Mouse (Mus musculus): ENCODE measurements at regions not wholly inside any gene's neighbourhood (a gene's known extent, or its start where the extent isn't known, plus 50 kb on each side); places are given as distances from the start of the nearest gene placed in this dataset.

DNA sequence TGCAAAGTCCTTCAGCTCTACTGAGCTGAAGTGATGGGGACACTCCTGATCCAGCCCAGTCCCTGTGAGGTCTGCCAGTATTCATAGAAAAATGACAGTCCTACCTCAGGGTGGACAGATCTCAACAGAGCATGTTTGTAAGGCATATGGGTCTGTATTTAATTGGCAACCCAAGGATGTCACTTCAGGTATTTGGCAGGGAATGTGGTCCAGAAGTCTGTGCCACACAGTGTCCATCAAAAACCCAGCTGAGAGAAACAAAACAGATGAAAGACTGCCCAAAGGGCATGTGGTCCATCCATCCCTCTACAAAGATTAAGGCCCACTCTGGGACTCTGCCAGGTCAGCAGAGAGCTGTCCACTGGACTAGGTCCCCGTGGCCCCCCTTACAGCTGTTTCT is 229.3 kb upstream of the Cadm1 start:
- H3K27me3 ChIP-seq (ENCODE audit: control insufficient read depth, insufficient read depth, low read length), result no peaks in the 10 kb centered on the region
- no peak for DNase-seq (ENCODE audit: low spot score)
- no peak for ATAC-seq (ENCODE audit: low FRiP score)
- H3K36me3 ChIP-seq (ENCODE audit: control insufficient read depth, insufficient read depth, low read length), result no peaks in the 10 kb centered on the region
- no peaks in the 10 kb centered on the region for H3K9me3 ChIP-seq (ENCODE audit: control insufficient read depth, low read length)
- H3K4me3 ChIP-seq (ENCODE audit: low read depth, low read length), result no peak overlapping the region
- H3K27ac ChIP-seq (ENCODE audit: low read depth, low read length), result no peak overlapping the region
- H3K4me1 ChIP-seq (replicated peaks; ENCODE audit: control insufficient read depth, insufficient read depth, low read length), result no peaks in the 10 kb centered on the region
- 62% methylated on average over 1 of the region's 1 CpGs for WGBS
- H3K9ac ChIP-seq (ENCODE audit: low read depth, low read length), result no peak overlapping the region
- no peak overlapping the region for H3K4me2 ChIP-seq (replicated peaks; ENCODE audit: low read depth, low read length)

DNA sequence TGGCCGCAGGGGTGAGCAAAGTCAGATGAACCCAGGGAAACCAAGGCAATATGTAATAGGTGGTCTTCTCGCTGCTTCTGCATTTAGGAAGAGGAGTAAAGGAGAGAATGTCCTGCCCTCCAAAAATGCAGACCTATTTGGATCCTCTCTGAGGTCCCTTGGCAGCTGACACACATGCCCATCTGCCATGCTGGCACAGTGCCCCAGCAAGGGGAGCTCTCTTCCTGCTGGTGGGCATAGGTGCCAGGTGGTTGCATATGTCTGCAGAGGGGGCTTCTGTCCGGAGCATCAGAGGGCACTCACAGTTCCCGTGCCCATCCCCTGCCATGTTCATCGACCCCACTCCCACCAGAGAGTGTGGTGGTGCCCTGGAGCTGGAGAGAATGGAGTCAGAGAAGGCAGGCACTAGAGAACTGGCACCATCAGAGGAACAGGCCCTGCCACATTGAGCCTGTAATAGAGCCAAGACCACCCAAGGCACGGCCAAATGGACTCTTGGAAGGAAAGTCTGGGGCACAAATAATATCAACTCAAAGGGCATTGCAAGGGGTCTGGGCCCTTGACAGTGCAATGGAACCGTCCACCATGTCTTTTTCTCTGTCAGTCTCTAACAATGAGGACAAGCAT is 222.7 kb upstream of the Cadm1 start:
- Histone ChIP-seq H3K27me3 (ENCODE audit: control insufficient read depth, insufficient read depth, low read length) (no peaks in the 10 kb centered on the region), H3K27ac (ENCODE audit: low read depth, low read length) (no peak overlapping the region), H3K4me1 (replicated peaks; ENCODE audit: control insufficient read depth, insufficient read depth, low read length) (no peaks in the 10 kb centered on the region), H3K4me3 (ENCODE audit: low read depth, low read length) (no peak overlapping the region), H3K4me2 (replicated peaks; ENCODE audit: low read depth, low read length) (no peak overlapping the region), H3K9ac (ENCODE audit: low read depth, low read length) (no peak overlapping the region), H3K36me3 (ENCODE audit: control insufficient read depth, insufficient read depth, low read length) (no peaks in the 10 kb centered on the region), H3K9me3 (ENCODE audit: control insufficient read depth, low read length) (no peaks in the 10 kb centered on the region)
- ATAC-seq (ENCODE audit: low FRiP score) (no peak), DNase-seq (ENCODE audit: low spot score) (no peak)
- WGBS, result 95% methylated on average over 7 of the region's 7 CpGs

DNA sequence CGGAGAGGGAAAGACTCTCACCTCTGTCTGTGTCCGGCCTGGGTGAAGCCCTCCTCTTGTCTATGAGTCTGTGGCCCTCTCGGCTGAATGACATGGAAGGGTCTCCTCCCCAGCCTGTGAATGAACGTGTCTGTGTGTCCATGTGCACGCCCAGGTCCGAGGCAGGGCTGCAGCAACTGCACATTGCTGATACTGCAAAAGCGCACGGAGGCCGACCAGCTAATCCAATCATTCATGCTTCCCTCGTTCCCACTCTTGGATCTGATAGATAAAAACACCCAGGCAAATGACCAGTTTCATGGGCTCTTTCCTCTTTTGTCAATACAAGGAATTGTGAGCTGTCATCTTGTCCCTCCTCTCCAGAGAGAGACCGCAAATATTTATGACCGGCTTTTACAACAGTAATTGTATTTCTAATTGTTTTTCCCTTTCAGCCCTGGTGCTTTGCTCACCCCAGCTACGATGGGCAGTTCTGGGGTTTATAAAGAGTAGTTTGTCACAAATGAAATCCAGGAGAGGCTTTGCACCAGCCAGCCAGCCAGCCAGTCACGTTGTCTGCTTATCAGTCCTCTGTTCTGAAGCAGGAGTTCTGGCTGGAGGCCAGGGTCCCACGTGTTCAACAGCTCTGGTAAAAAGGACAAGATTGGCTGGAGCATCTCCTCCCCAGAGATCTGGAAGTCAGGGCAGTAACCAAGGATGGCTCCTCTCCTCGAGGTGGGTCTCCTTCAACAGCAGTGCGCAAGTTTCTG is 222.0 kb upstream of the Cadm1 start:
- H3K4me1 ChIP-seq (replicated peaks; ENCODE audit: control insufficient read depth, insufficient read depth, low read length), result no peaks in the 10 kb centered on the region
- no peaks in the 10 kb centered on the region for H3K9me3 ChIP-seq (ENCODE audit: control insufficient read depth, low read length)
- no peak overlapping the region for H3K4me2 ChIP-seq (replicated peaks; ENCODE audit: low read depth, low read length)
- no peaks in the 10 kb centered on the region for H3K27me3 ChIP-seq (ENCODE audit: control insufficient read depth, insufficient read depth, low read length)
- H3K36me3 ChIP-seq (ENCODE audit: control insufficient read depth, insufficient read depth, low read length), result no peaks in the 10 kb centered on the region
- WGBS, result 71% methylated on average over 17 of the region's 17 CpGs
- H3K9ac ChIP-seq (ENCODE audit: low read depth, low read length), result no peak overlapping the region
- DNase-seq (ENCODE audit: low spot score), result no peak
- H3K27ac ChIP-seq (ENCODE audit: low read depth, low read length), result no peak overlapping the region
- no peak overlapping the region for H3K4me3 ChIP-seq (ENCODE audit: low read depth, low read length)
- no peak for ATAC-seq (ENCODE audit: low FRiP score)

DNA sequence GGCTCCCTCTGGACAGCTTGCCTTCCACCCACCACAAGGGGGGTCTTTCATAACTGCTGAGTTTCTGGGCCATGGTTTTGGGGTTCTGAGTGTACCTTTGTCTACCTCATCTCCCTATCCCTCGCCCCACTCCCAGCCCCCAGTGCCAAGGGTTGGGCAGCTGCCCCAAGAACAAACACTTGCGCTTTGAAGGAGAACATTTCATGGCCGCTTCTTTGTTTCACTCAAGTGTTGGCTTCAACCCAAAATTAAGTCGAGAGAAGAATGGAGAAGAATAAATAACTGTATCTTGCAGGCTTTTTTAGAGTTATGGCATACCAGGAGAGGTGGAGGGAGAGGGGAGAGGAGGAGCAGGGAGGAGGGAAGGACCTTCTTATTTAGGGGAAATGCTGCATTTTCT is 216.5 kb upstream of the Cadm1 start:
- WGBS, result 89% methylated on average over 4 of the region's 4 CpGs
- H3K9ac ChIP-seq (ENCODE audit: low read depth, low read length), result no peak overlapping the region
- H3K27ac ChIP-seq (ENCODE audit: low read depth, low read length), result no peak overlapping the region
- no peak for ATAC-seq (ENCODE audit: low FRiP score)
- no peaks in the 10 kb centered on the region for H3K27me3 ChIP-seq (ENCODE audit: control insufficient read depth, insufficient read depth, low read length)
- H3K4me3 ChIP-seq (ENCODE audit: low read depth, low read length), result no peak overlapping the region
- no peak for DNase-seq (ENCODE audit: low spot score)
- H3K9me3 ChIP-seq (ENCODE audit: control insufficient read depth, low read length), result no peaks in the 10 kb centered on the region
- no peaks in the 10 kb centered on the region for H3K36me3 ChIP-seq (ENCODE audit: control insufficient read depth, insufficient read depth, low read length)
- no peak overlapping the region for H3K4me2 ChIP-seq (replicated peaks; ENCODE audit: low read depth, low read length)
- H3K4me1 ChIP-seq (replicated peaks; ENCODE audit: control insufficient read depth, insufficient read depth, low read length), result no peaks in the 10 kb centered on the region

DNA sequence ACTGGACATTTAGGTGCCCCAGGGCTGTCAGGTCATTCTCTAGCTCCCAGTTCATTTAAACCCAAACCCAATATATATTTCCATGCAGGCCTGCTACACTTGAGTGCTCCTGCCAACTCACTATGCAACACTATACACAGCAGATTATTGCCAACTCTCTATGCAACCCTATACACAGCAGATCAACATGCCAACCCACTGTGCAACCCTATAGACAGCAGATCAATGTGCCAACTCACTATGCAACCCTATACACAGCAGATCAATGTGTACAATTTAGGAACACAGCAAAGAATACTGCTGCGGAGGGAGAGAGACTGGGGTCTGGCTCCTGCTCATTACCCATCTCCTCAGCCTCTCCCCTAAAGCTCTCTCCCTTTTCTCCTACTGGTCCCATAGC is 215.7 kb upstream of the Cadm1 start:
- Histone ChIP-seq H3K9me3 (ENCODE audit: control insufficient read depth, low read length) (no peaks in the 10 kb centered on the region), H3K27me3 (ENCODE audit: control insufficient read depth, insufficient read depth, low read length) (no peaks in the 10 kb centered on the region), H3K4me3 (ENCODE audit: low read depth, low read length) (no peak overlapping the region), H3K27ac (ENCODE audit: low read depth, low read length) (no peak overlapping the region), H3K9ac (ENCODE audit: low read depth, low read length) (no peak overlapping the region), H3K4me1 (replicated peaks; ENCODE audit: control insufficient read depth, insufficient read depth, low read length) (no peaks in the 10 kb centered on the region), H3K36me3 (ENCODE audit: control insufficient read depth, insufficient read depth, low read length) (no peaks in the 10 kb centered on the region), H3K4me2 (replicated peaks; ENCODE audit: low read depth, low read length) (no peak overlapping the region)
- ATAC-seq (ENCODE audit: low FRiP score), result no peak
- WGBS, result 93% methylated on average over 1 of the region's 1 CpGs
- DNase-seq (ENCODE audit: low spot score), result no peak

DNA sequence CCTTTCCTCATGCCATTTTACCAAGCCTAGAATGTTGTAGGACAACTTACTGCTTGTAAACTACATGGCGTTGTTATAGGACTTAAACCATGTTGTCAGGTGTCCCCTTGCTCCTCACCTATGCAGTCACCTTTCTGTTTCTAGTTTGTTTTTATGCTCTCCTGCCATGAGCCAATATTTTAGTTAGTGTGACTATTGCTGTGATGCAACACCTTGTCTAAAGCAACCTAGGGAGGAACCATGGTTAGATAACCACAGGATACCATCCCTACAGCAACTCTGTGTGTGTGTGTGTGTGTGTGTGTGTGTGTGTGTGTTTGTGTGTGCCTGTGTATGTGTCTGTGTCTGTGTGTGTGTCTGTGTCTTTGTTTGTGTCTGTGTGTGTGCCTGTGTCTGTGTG is 209.6 kb upstream of the Cadm1 start:
- no peaks in the 10 kb centered on the region for H3K27me3 ChIP-seq (ENCODE audit: control insufficient read depth, insufficient read depth, low read length)
- no peak overlapping the region for H3K4me3 ChIP-seq (ENCODE audit: low read depth, low read length)
- 94% methylated on average over 1 of the region's 1 CpGs for WGBS
- ATAC-seq (ENCODE audit: low FRiP score) (no peak), DNase-seq (ENCODE audit: low spot score) (no peak)
- no peak overlapping the region for H3K9ac ChIP-seq (ENCODE audit: low read depth, low read length)
- H3K4me1 ChIP-seq (replicated peaks; ENCODE audit: control insufficient read depth, insufficient read depth, low read length), result no peaks in the 10 kb centered on the region
- no peak overlapping the region for H3K27ac ChIP-seq (ENCODE audit: low read depth, low read length)
- H3K4me2 ChIP-seq (replicated peaks; ENCODE audit: low read depth, low read length), result no peak overlapping the region
- no peaks in the 10 kb centered on the region for H3K36me3 ChIP-seq (ENCODE audit: control insufficient read depth, insufficient read depth, low read length)
- no peaks in the 10 kb centered on the region for H3K9me3 ChIP-seq (ENCODE audit: control insufficient read depth, low read length)

GRCm38 (mm10) chr9:47321106-47321789 is 208.7 kb upstream of the Cadm1 start:
- no peaks in the 10 kb centered on the region for H3K4me1 ChIP-seq (replicated peaks; ENCODE audit: control insufficient read depth, insufficient read depth, low read length)
- WGBS, result 81% methylated on average over 10 of the region's 10 CpGs
- H3K9me3 ChIP-seq (ENCODE audit: control insufficient read depth, low read length), result no peaks in the 10 kb centered on the region
- DNase-seq (ENCODE audit: low spot score) (no peak), ATAC-seq (ENCODE audit: low FRiP score) (no peak)
- H3K4me3 ChIP-seq (ENCODE audit: low read depth, low read length), result no peak overlapping the region
- H3K36me3 ChIP-seq (ENCODE audit: control insufficient read depth, insufficient read depth, low read length), result no peaks in the 10 kb centered on the region
- no peaks in the 10 kb centered on the region for H3K27me3 ChIP-seq (ENCODE audit: control insufficient read depth, insufficient read depth, low read length)
- H3K9ac ChIP-seq (ENCODE audit: low read depth, low read length), result no peak overlapping the region
- no peak overlapping the region for H3K27ac ChIP-seq (ENCODE audit: low read depth, low read length)
- no peak overlapping the region for H3K4me2 ChIP-seq (replicated peaks; ENCODE audit: low read depth, low read length)

- no peaks in the 10 kb centered on the region for H3K4me1 ChIP-seq (replicated peaks; ENCODE audit: control insufficient read depth, insufficient read depth, low read length)
- H3K9me3 ChIP-seq (ENCODE audit: control insufficient read depth, low read length), result no peaks in the 10 kb centered on the region
- H3K27me3 ChIP-seq (ENCODE audit: control insufficient read depth, insufficient read depth, low read length), result no peaks in the 10 kb centered on the region
- H3K4me2 ChIP-seq (replicated peaks; ENCODE audit: low read depth, low read length), result no peak overlapping the region
- no peak for DNase-seq (ENCODE audit: low spot score)
- no peak for ATAC-seq (ENCODE audit: low FRiP score)
- no peak overlapping the region for H3K4me3 ChIP-seq (ENCODE audit: low read depth, low read length)
- no peak overlapping the region for H3K27ac ChIP-seq (ENCODE audit: low read depth, low read length)
- H3K9ac ChIP-seq (ENCODE audit: low read depth, low read length), result no peak overlapping the region
- no peaks in the 10 kb centered on the region for H3K36me3 ChIP-seq (ENCODE audit: control insufficient read depth, insufficient read depth, low read length)
- 72% methylated on average over 5 of the region's 5 CpGs for WGBS
Measured at GRCm38 (mm10) chr9:47322293-47322692, 207.7 kb upstream of the Cadm1 start.

GRCm38 (mm10) chr9:47323051-47323450 is 206.9 kb upstream of the Cadm1 start:
- Histone ChIP-seq H3K27me3 (ENCODE audit: control insufficient read depth, insufficient read depth, low read length) (no peaks in the 10 kb centered on the region), H3K27ac (ENCODE audit: low read depth, low read length) (no peak overlapping the region), H3K9ac (ENCODE audit: low read depth, low read length) (no peak overlapping the region), H3K36me3 (ENCODE audit: control insufficient read depth, insufficient read depth, low read length) (no peaks in the 10 kb centered on the region), H3K4me2 (replicated peaks; ENCODE audit: low read depth, low read length) (no peak overlapping the region), H3K4me1 (replicated peaks; ENCODE audit: control insufficient read depth, insufficient read depth, low read length) (no peaks in the 10 kb centered on the region), H3K4me3 (ENCODE audit: low read depth, low read length) (no peak overlapping the region), H3K9me3 (ENCODE audit: control insufficient read depth, low read length) (no peaks in the 10 kb centered on the region)
- DNase-seq (ENCODE audit: low spot score) (no peak), ATAC-seq (ENCODE audit: low FRiP score) (no peak)
- 53% methylated on average over 5 of the region's 5 CpGs for WGBS

All from hindbrain, embryonic 11.5 days (tissue).